Mouse (Mus musculus) liver, embryonic 11.5 days (tissue): ENCODE measurements around the gene Pon3. TPM values are rescaled to one million over a fixed set of nuclear protein-coding genes. Genes with fewer than 3 reads are reported as not detected.

Source experiments
- ATAC-seq: fragments of 200-750 bp; cut with Nextera tagmentation; replicated peaks from 2 replicates; pipeline ENCODE4 v1.8.0; 2017; ENCODE audit warnings: moderate number of reproducible peaks, mild to moderate bottlenecking, moderate TSS enrichment, moderate library complexity; ENCODE audit not compliant: low FRiP score
- DNase-seq: peaks from one replicate; pipeline ENCODE4 v3.0.0-alpha.2; 2017; ENCODE audit warnings: low spot score
- H3K27ac ChIP-seq: fragments of 300-500 bp; sonication (generic); 2 replicates; pipeline ENCODE4 v1.5.1; 2014; ENCODE audit warnings: mild to moderate bottlenecking, low read depth, low read length, control low read depth
- H3K27me3 ChIP-seq: fragments of 300-500 bp; sonication (generic); replicated peaks from 2 replicates; pipeline ENCODE4 v1.6.1; 2014; ENCODE audit warnings: low read length, mixed read lengths; ENCODE audit not compliant: control insufficient read depth, insufficient read depth
- H3K36me3 ChIP-seq: fragments of 300-500 bp; sonication (generic); 2 replicates; pipeline ENCODE4 v1.6.1; 2014; ENCODE audit warnings: mild to moderate bottlenecking, low read length, moderate library complexity, mixed read lengths; ENCODE audit not compliant: control insufficient read depth, insufficient read depth
- H3K4me1 ChIP-seq: fragments of 300-500 bp; sonication (generic); replicated peaks from 2 replicates; pipeline ENCODE4 v1.6.1; 2014; ENCODE audit warnings: low read length, mixed read lengths; ENCODE audit not compliant: control insufficient read depth, insufficient read depth
- H3K4me2 ChIP-seq: fragments of 300-500 bp; sonication (generic); 2 replicates; pipeline ENCODE4 v1.6.1; 2014; ENCODE audit warnings: mild to moderate bottlenecking, control low read depth, moderate library complexity
- H3K4me3 ChIP-seq: fragments of 300-500 bp; sonication (generic); 2 replicates; pipeline ENCODE4 v1.5.1; 2014; ENCODE audit warnings: low read depth, low read length, control low read depth
- H3K9ac ChIP-seq: fragments of 300-500 bp; sonication (generic); 2 replicates; pipeline ENCODE4 v1.6.1; 2014; ENCODE audit warnings: low read depth, low read length, control low read depth
- H3K9me3 ChIP-seq: fragments of 300-500 bp; sonication (generic); 2 replicates; pipeline ENCODE4 v1.6.1; 2016; ENCODE audit warnings: low read length, inconsistent platforms, mixed read lengths; ENCODE audit not compliant: control insufficient read depth
- WGBS: fragments of 180-500 bp; shearing (Covaris S2); extraction: QIAGEN DNeasy Blood & Tissue Kit; methylation state at CpG from one replicate; pipeline ENCODE4 v1.1.7; 2014; 5-methylcytosine and 5-hydroxymethylcytosine counted together
- polyA plus RNA-seq: library from polyadenylated mRNA; unstranded; fragments of >200 nt; fragmentation: Nextera tagmentation; extraction: Ambion mirVana; gene quantifications from 2 replicates; pipeline ENCODE4 v1.2.1, GENCODE M21; 2014

Pon3 gene
- polyA plus RNA-seq: 17.8 and 18.5 TPM in 2 replicates

- DNase-seq (peak; percentile 69), ATAC-seq (peak; percentile 99)
- Histone ChIP-seq H3K9me3 (no peaks in the 10 kb centered on the region), H3K4me1 (peaks cover 13% of the 10 kb centered on the region), H3K9ac (peak within 1 kb of the TSS; percentile 72), H3K36me3 (no peaks in the 10 kb centered on the region), H3K4me2 (peak within 1 kb of the TSS; percentile 84), H3K27ac (peak within 1 kb of the TSS; percentile 56; the same call in 1 of the 2 replicates), H3K4me3 (peak within 1 kb of the TSS; percentile 60), H3K27me3 (no peaks in the 10 kb centered on the region)
- WGBS: 3% methylated on average over 16 of the region's 16 CpGs
These were observed at the start of gene Pon3 for GRCm38 (mm10) chr6:5255722-5256451. TSS of gene Pon3 (minus strand) at chr6:5256286.

DNA sequence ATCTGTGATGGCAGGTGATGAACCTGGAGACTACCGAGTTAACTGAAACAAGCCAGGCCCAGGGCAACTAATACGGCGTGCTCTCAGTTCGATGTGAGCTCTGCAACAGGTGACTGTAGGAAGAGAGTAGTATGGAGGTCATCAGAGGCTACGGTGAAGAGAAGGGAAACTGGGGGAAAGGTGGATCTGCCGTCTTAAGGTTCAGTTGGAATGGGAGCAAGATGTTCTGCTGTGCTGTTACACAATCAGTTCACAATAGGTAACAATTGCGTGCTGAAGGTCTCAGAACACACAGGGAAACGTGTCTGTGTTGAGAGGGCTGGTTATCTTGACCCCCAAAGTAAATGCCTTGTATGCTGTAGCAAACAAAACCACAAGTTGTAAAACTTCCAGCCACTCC is 48.9 kb upstream of the Pon3 start:
- Histone ChIP-seq H3K27ac (no peak overlapping the region), H3K4me2 (no peak overlapping the region), H3K9ac (no peak overlapping the region), H3K27me3 (no peaks in the 10 kb centered on the region), H3K4me3 (no peak overlapping the region), H3K4me1 (no peaks in the 10 kb centered on the region), H3K9me3 (no peaks in the 10 kb centered on the region), H3K36me3 (no peaks in the 10 kb centered on the region)
- WGBS: 78% methylated on average over 8 of the region's 8 CpGs
- ATAC-seq (no peak), DNase-seq (no peak)

GRCm38 (mm10) chr6:5300629-5301028 is 44.5 kb upstream of the Pon3 start:
- Histone ChIP-seq H3K4me1 (peaks cover 11% of the 10 kb centered on the region), H3K4me2 (no peak overlapping the region), H3K36me3 (no peaks in the 10 kb centered on the region), H3K4me3 (no peak overlapping the region), H3K9me3 (no peaks in the 10 kb centered on the region), H3K27me3 (no peaks in the 10 kb centered on the region), H3K27ac (no peak overlapping the region), H3K9ac (no peak overlapping the region)
- ATAC-seq (no peak), DNase-seq (no peak)
- 90% methylated on average over 8 of the region's 8 CpGs for WGBS

GRCm38 (mm10) chr6:5299561-5299960 is 43.5 kb upstream of the Pon3 start:
- ATAC-seq: no peak

GRCm38 (mm10) chr6:5298092-5298554 is 42.0 kb upstream of the Pon3 start, which contains the start of gene Pon2:
TSS of gene Pon2 (minus strand) at chr6:5298455.
- Histone ChIP-seq H3K9me3 (no peaks in the 10 kb centered on the region), H3K4me2 (peak within 1 kb of the TSS; percentile 68), H3K4me3 (peak within 1 kb of the TSS; percentile 64), H3K36me3 (0 out of 2 replicates have a peak, but pooled peaks cover 2% of the 10 kb centered on the region), H3K27me3 (no peaks in the 10 kb centered on the region), H3K27ac (peak within 1 kb of the TSS; percentile 86), H3K9ac (peak within 1 kb of the TSS; percentile 77), H3K4me1 (peaks cover 21% of the 10 kb centered on the region)
- peak; percentile 86 for DNase-seq
- peak; percentile 93 for ATAC-seq
- 1% methylated on average over 47 of the region's 47 CpGs for WGBS

More at GRCm38 (mm10) chr6:5299561-5299960, 43.5 kb upstream of the Pon3 start:
- peaks cover 14% of the 10 kb centered on the region for H3K4me1 ChIP-seq
- no peaks in the 10 kb centered on the region for H3K27me3 ChIP-seq
- no peaks in the 10 kb centered on the region for H3K36me3 ChIP-seq
- WGBS: 79% methylated on average over 5 of the region's 5 CpGs
- H3K4me3 ChIP-seq: no peak overlapping the region
- H3K27ac ChIP-seq: no peak overlapping the region
- DNase-seq: no peak
- H3K9me3 ChIP-seq: no peaks in the 10 kb centered on the region
- no peak overlapping the region for H3K9ac ChIP-seq
- no peak overlapping the region for H3K4me2 ChIP-seq

DNA sequence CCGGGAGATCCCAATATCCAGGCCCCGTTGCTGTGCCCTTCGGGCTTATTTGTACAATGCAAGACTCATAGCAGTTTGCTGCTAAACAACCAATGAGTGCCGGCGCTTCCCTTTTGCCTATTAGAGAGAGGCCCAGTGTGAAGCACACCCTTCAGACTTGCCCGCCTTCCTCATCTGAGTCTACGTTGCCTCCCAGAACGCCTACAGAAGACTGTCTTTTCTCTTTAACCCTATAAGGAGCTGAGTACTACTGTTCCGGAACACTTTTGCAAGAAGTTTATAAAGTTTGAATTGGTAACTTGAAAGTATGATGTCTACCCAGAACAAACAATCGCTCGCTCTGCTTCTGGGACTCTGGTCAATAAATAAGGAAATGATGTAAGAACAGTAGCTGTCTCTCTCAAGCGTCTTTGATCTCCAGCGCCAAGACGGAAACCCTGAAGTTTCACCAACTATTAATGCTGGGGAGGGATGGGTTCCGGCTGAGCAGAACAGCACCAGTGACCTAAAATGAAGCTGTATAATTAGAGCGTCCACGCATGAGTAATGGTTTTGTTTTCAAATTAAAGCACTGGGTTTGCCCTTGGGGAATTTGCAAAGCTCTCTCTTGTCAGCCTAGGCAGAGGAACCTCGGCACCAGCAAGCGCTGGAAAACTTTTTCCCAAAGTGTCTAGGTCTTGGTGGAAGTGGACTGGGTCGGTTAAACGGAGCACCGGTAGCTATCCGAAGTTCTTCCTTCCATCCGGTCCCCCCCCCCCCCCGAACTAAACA is 41.4 kb upstream of the Pon3 start:
- Histone ChIP-seq H3K36me3 (0 out of 2 replicates have a peak, but pooled peaks cover 2% of the 10 kb centered on the region), H3K4me2 (peak overlapping the region; percentile 68), H3K4me3 (peak overlapping the region; percentile 64), H3K9ac (peak overlapping the region; percentile 77), H3K9me3 (no peaks in the 10 kb centered on the region), H3K27ac (peak overlapping the region; percentile 86), H3K27me3 (no peaks in the 10 kb centered on the region), H3K4me1 (peaks cover 27% of the 10 kb centered on the region)
- WGBS: 5% methylated on average over 25 of the region's 25 CpGs
- peak; percentile 89 for ATAC-seq
- peak; percentile 50 for DNase-seq

GRCm38 (mm10) chr6:5296067-5296466 is 40.0 kb upstream of the Pon3 start:
- WGBS: 92% methylated on average over 7 of the region's 7 CpGs

GRCm38 (mm10) chr6:5294659-5295449 is 38.8 kb upstream of the Pon3 start:
- no peaks in the 10 kb centered on the region for H3K27me3 ChIP-seq
- H3K4me2 ChIP-seq: peak overlapping the region; percentile 40
- no peaks in the 10 kb centered on the region for H3K9me3 ChIP-seq
- H3K9ac ChIP-seq: no peak overlapping the region
- H3K36me3 ChIP-seq: peaks cover 5% of the 10 kb centered on the region; the same call in 1 of the 2 replicates
- peaks cover 50% of the 10 kb centered on the region for H3K4me1 ChIP-seq
- no peak for DNase-seq
- H3K4me3 ChIP-seq: no peak overlapping the region
- 89% methylated on average over 16 of the region's 16 CpGs for WGBS
- no peak for ATAC-seq
- no peak overlapping the region for H3K27ac ChIP-seq

More at GRCm38 (mm10) chr6:5296067-5296466, 40.0 kb upstream of the Pon3 start:
- Histone ChIP-seq H3K36me3 (peaks cover 5% of the 10 kb centered on the region; the same call in 1 of the 2 replicates), H3K4me1 (peaks cover 39% of the 10 kb centered on the region), H3K4me2 (peak overlapping the region; percentile 68), H3K4me3 (peak overlapping the region; percentile 64), H3K27ac (no peak overlapping the region), H3K27me3 (no peaks in the 10 kb centered on the region), H3K9me3 (no peaks in the 10 kb centered on the region), H3K9ac (no peak overlapping the region)
- DNase-seq (no peak), ATAC-seq (no peak)
